Mouse (Mus musculus) spleen, postnatal 10 days (tissue): ENCODE results near the gene Fam155a.

Source experiments
- DNase-seq, 2 experiments: peaks; one replicate each; pipeline ENCODE4 v3.0.0; 2021 to 2022; ENCODE audit warnings: low spot score in 2 of 2

Fam155a gene

GRCm38 (mm10) chr8:9182461-9182860, 588.5 kb downstream of the Fam155a start:
- DNase-seq, result no peak

GRCm38 (mm10) chr8:9180686-9181315, 590.2 kb downstream of the Fam155a start:
- DNase-seq, result no peak

- DNase-seq, result no peak
These were observed 594.0 kb downstream of the Fam155a start for GRCm38 (mm10) chr8:9176974-9177373.

- peak in 1 of 2 experiments; percentile 45 for DNase-seq
These were observed 595.9 kb downstream of the Fam155a start for GRCm38 (mm10) chr8:9174865-9175565.

DNA sequence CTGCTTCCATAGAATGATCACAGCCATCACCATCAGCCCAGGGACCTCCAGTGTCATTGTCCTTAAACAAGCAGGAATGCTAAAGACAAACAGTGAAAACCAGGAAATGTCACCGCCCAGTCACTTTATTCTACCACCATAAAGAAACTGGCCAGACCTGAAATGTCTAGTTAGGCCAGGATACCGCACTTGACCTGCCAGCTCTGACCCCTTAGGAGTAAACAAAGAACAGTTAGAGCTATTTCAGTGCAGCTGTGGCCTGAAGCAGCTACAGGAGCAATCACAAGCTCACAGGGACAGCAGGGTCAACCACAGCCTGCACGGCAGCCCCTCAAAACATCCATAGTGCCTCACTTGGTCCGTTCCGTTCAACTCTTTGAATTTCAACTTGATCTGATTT, 599.1 kb downstream of the Fam155a start:
- no peak for DNase-seq

DNA sequence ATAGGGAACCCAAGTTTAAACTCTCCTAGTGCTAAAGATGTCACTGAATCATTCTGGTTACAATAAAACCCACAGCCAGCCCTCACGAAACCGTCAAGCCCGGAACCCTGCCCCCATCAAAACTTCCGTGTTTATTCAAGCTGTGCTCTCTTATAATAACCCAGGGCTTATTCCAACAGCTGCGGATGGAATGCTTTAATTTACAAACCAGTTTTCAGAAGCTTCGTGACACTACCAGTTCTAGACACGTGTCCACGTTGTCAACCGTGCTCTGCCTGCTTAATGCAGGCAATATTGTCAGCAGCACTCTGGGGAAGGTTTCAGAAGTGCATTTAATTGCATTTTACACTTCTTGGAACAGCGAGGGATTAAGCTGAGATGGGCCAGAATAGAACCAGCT, 603.0 kb downstream of the Fam155a start:
- DNase-seq, result no peak

- no peak for DNase-seq
These were observed 609.4 kb downstream of the Fam155a start for GRCm38 (mm10) chr8:9161606-9162005.

DNA sequence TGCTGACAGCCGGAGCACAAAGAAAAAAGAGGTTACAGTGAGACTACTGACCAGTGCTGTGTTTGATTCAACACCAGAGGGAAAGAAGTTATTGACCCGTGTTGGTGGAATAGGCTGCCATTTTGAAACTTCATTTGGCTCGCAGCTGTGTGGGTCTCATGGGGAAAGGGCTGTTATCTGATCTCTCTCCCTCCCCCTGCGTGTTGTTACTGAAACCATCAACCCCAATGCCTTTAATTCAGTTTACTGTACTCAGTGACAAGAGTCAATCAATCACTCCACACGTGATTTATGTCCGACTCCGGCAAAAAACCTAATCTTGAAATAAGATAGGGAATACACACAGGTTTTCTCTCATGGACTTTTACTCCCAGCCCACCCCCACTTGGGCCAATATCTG, 611.6 kb downstream of the Fam155a start:
- no peak for DNase-seq

GRCm38 (mm10) chr8:9158652-9159051, 612.3 kb downstream of the Fam155a start:
- no peak for DNase-seq

GRCm38 (mm10) chr8:9157141-9157781, 613.7 kb downstream of the Fam155a start:
- DNase-seq, result peak in 1 of 2 experiments; percentile 19
